Mouse (Mus musculus) cerebellum, adult 2 months (tissue): ENCODE data around the gene Zfp384.
A peak's percentile ranks its signal among the peaks of the same experiment; 100 is the strongest.

Source experiments
- CTCF ChIP-seq: fragments of 200-500 bp; IDR thresholded peaks from 2 replicates; pipeline ENCODE4 v1.5.1; 2011; ENCODE audit warnings: low read depth, mild to moderate bottlenecking, control low read depth, low read length, moderate library complexity, borderline replicate concordance; ENCODE audit not compliant: insufficient read depth
- POLR2A ChIP-seq: fragments of 200-500 bp; IDR thresholded peaks from 2 replicates; pipeline ENCODE4 v1.6.1; 2011; ENCODE audit warnings: low read length, control low read depth, borderline replicate concordance; ENCODE audit not compliant: insufficient read depth

- TF ChIP-seq POLR2A (peak; percentile 50; the same call in 1 of the 2 replicates), CTCF (no peak)
Observed at GRCm38 (mm10) chr6:125039533-125040153, 30.7 kb downstream of the Zfp384 start, which contains the start of gene Ing4.
